Mouse (Mus musculus) G1E (cell line): ENCODE measurements around the gene Dll4. TPM values are rescaled to one million over a fixed set of nuclear protein-coding genes. Genes with fewer than 3 reads are reported as not detected.

Source experiments
- ATAC-seq: 2 replicates; pipeline ENCODE4 v1.8.0; 2016; ENCODE audit warnings: mild to moderate bottlenecking; ENCODE audit not compliant: insufficient number of reproducible peaks, poor library complexity, low FRiP score, severe bottlenecking; ENCODE audit errors: extremely low read depth
- DNase-seq: peaks from one replicate; pipeline ENCODE4 v3.0.0; 2012; ENCODE audit warnings: low spot score
- H3K27me3 ChIP-seq: 2 replicates; pipeline ENCODE4 v1.6.1; 2012; ENCODE audit warnings: mild to moderate bottlenecking, low read length, inconsistent platforms; ENCODE audit not compliant: insufficient read depth
- H3K36me3 ChIP-seq: replicated peaks from 2 replicates; pipeline ENCODE3; 2012; ENCODE audit warnings: mild to moderate bottlenecking, inconsistent platforms
- H3K4me1 ChIP-seq: 2 replicates; pipeline ENCODE4 v1.6.1; 2012; ENCODE audit warnings: low read depth, low read length, inconsistent platforms, mixed read lengths; ENCODE audit not compliant: insufficient read depth
- H3K4me3 ChIP-seq: 2 replicates; pipeline ENCODE4 v1.5.1; 2012; ENCODE audit warnings: low read depth, mild to moderate bottlenecking, inconsistent platforms, low read length, moderate library complexity, mixed read lengths
- H3K9me3 ChIP-seq: replicated peaks from 2 replicates; pipeline ENCODE4 v1.6.1; 2012; ENCODE audit warnings: inconsistent platforms
- CTCF ChIP-seq: IDR thresholded peaks from 2 replicates; pipeline ENCODE4 v1.5.1; 2012; ENCODE audit warnings: low read depth, low read length, inconsistent platforms, mixed read lengths
- GATA1 ChIP-seq: IDR thresholded peaks from 2 replicates; pipeline ENCODE4 v1.6.1; 2012; ENCODE audit warnings: borderline replicate concordance, low read length, inconsistent platforms, mixed read lengths
- GATA2 ChIP-seq: IDR thresholded peaks from 2 replicates; pipeline ENCODE4 v1.6.1; 2012; ENCODE audit warnings: low read depth, low read length, inconsistent platforms, borderline replicate concordance
- POLR2AphosphoS5 ChIP-seq: IDR thresholded peaks from 2 replicates; pipeline ENCODE4 v1.6.1; 2012; ENCODE audit warnings: low read depth, low read length, inconsistent platforms; ENCODE audit not compliant: insufficient replicate concordance
- TAL1 ChIP-seq: conservative IDR thresholded peaks from 2 replicates; pipeline ENCODE4 v1.6.1; 2012; ENCODE audit warnings: low read depth, low read length, inconsistent platforms, mixed read lengths
- polyA plus RNA-seq: library from polyadenylated mRNA; stranded (reverse); fragments of >175 nt; gene quantifications from 2 replicates; pipeline ENCODE4 v1.2.3, GENCODE M21; 2012
- total RNA-seq, 2 experiments: library from RNA; stranded (forward) in 1 of 2; stranded (reverse) in 1 of 2; fragments of 200-1000 nt in 1 of 2; fragments of >200 nt in 1 of 2; fragmentation: Nextera tagmentation in 1 of 2; gene quantifications; 2 replicates each; pipeline ENCODE4 v1.2.3; 2014 to 2017

Gene Dll4
- total and polyA plus RNA-seq, 3 experiments = 0.09 to 0.33 (median 0.23) TPM

DNA sequence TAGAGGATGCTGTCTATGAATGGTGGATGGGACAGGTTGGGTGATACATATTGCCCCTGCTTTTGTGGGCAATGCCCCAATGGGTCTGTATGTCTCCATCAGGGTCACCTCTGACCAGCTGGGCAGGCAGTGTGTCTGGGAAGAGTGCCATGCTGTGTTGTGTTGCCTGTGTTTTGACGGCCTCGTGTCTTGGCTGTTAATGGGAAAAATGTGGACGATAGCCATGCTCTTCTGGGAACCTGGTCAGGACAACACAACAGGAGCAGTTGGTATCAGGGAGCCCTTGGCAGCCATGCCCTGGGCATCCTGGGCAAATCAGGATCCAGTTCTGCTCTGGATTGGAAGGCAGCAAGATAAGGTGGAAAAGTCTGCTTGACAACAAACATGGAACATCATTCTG lies 29.5 kb downstream of the Dll4 start:
- Histone ChIP-seq H3K9me3 (no peaks in the 10 kb centered on the region; the same call in 1 of the 2 replicates), H3K4me3 (no peak overlapping the region; the same call in 1 of the 2 replicates), H3K27me3 (peaks cover 44% of the 10 kb centered on the region), H3K36me3 (no peaks in the 10 kb centered on the region), H3K4me1 (peaks cover 20% of the 10 kb centered on the region)
- TF ChIP-seq TAL1 (no peak; the same call in 1 of the 2 replicates), CTCF (no peak), GATA2 (no peak), GATA1 (no peak), POLR2AphosphoS5 (no peak)
- DNase-seq = no peak
- ATAC-seq = no peak

DNA sequence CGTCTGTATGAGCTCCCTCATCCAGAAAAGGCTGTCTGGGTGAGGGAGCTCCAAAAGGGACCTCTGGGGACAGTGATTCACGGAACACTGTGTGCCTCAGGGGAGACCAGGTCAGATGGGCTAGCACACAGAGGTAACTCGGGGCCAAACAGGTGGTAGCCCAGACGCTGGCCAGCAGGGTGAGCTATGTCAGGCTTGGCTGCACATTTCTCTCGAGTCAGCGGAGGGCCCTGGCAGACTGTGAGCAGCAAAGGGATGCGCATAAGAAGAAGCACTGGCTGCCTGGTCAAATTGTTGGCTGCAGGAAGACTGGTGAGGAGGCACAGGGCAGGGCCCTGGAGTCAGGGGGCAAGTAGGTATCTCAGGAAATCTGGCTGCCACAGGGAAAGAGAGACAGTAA lies 30.1 kb downstream of the Dll4 start:
- ATAC-seq (no peak), DNase-seq (no peak)
- no peak overlapping the region for H3K4me3 ChIP-seq
- H3K27me3 ChIP-seq = peaks cover 38% of the 10 kb centered on the region
- H3K4me1 ChIP-seq = peaks cover 25% of the 10 kb centered on the region
- TF ChIP-seq GATA1 (no peak), POLR2AphosphoS5 (no peak), CTCF (no peak), GATA2 (no peak), TAL1 (no peak)
- no peaks in the 10 kb centered on the region for H3K36me3 ChIP-seq
- no peaks in the 10 kb centered on the region; the same call in 1 of the 2 replicates for H3K9me3 ChIP-seq

DNA sequence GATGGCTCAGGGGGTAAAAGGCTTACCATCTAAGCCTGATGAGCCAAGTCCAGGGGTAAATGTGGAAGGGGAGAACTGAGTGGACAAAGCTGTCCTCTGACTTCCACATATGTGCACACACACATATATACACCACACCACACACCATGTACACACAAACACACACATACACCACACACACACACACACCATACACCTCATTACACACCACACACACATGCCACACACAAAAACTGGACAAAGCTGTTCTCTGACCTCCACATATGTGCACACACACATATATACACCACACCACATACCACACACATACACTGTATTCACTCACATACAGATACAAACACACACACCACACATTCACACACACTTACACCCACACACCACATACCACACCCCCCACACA lies 30.7 kb downstream of the Dll4 start:
- peaks cover 31% of the 10 kb centered on the region for H3K4me1 ChIP-seq
- no peak overlapping the region for H3K4me3 ChIP-seq
- ATAC-seq (no peak), DNase-seq (no peak)
- no peak for TF ChIP-seq POLR2AphosphoS5
- no peak for TF ChIP-seq GATA1
- TF ChIP-seq CTCF = no peak
- no peak for TF ChIP-seq TAL1
- TF ChIP-seq GATA2 = no peak
- H3K36me3 ChIP-seq = no peaks in the 10 kb centered on the region
- no peaks in the 10 kb centered on the region; the same call in none of the 2 replicates for H3K9me3 ChIP-seq
- H3K27me3 ChIP-seq = peaks cover 32% of the 10 kb centered on the region

DNA sequence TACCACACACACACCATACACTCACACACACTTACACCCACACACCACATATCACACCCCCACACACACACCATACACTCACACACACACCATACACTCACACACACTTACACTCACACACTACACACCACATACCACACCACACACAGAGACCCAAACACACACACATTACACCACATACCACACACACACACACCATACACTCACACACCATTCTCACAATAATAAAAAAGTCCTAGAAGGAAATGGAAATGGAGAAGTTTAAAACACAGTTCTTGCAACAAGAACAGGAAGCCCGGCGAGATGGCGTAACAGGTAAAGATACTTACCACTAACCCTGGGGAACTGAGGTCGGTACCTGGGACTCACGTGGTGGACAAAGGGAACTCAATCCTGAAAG lies 31.2 kb downstream of the Dll4 start:
- H3K4me1 ChIP-seq = peaks cover 32% of the 10 kb centered on the region
- H3K4me3 ChIP-seq = no peak overlapping the region
- H3K9me3 ChIP-seq = peaks cover 5% of the 10 kb centered on the region
- peaks cover 27% of the 10 kb centered on the region for H3K27me3 ChIP-seq
- TF ChIP-seq CTCF (no peak), GATA1 (no peak)
- ATAC-seq = no peak
- peaks cover 4% of the 10 kb centered on the region for H3K36me3 ChIP-seq
- DNase-seq = no peak

DNA sequence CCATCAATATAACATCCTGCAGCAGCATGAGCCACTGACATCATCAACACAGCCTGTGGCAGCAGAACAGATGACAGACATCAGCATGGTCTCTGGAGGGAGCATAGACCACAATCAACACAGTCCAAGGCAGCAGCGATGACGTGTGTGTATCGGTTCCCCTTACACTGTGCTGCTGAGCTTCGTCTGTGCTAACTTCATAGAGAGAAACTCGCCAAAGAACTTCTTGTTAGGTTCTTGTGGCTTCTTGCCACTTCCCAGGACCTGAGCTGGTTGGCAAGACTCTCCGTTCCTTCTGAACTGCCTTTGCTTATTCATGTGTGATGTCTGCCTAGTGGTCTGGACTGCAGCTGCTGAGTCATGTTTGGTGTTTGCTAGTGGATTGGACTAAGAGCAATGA lies 32.7 kb downstream of the Dll4 start:
- H3K27me3 ChIP-seq = peaks cover 14% of the 10 kb centered on the region
- ATAC-seq (peak; percentile 29), DNase-seq (no peak)
- H3K9me3 ChIP-seq = peaks cover 9% of the 10 kb centered on the region
- H3K4me3 ChIP-seq = peak overlapping the region; percentile 51
- TF ChIP-seq POLR2AphosphoS5 (no peak), GATA1 (no peak), TAL1 (no peak), GATA2 (no peak), CTCF (no peak)
- peaks cover 16% of the 10 kb centered on the region for H3K36me3 ChIP-seq
- peaks cover 39% of the 10 kb centered on the region for H3K4me1 ChIP-seq

DNA sequence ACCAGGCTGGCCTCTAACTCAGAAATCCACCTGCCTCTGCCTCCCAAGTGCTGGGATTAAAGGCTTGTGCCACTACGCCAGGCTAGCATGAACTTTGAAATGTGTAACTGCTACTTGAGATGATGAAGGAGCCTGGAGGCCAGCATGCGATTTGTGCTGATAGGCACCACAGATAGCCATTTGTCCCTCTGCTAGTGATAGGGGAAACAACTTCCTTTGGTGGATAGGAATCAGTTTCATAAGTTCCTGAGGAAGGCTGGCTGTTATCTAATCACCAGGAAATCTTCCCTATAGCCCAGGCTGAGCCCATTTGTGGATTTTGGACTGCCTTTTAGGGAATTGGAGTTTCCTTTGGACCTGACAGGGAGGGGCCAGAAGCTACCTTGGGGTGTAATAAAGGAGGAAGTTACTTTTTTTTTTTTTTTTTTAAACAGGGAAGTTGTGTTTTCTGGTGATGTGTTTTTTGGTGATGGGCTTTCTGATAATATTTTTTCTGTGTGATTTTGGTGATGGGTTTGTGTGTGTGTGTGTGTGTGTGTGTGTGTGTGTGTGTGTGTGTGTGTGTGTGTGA lies 34.2 kb downstream of the Dll4 start:
- Histone ChIP-seq H3K36me3 (peaks cover 30% of the 10 kb centered on the region), H3K4me3 (no peak overlapping the region; the same call in 1 of the 2 replicates), H3K9me3 (peaks cover 9% of the 10 kb centered on the region), H3K4me1 (peaks cover 50% of the 10 kb centered on the region), H3K27me3 (peaks cover 7% of the 10 kb centered on the region; the same call in 1 of the 2 replicates)
- TF ChIP-seq GATA2 = no peak
- TF ChIP-seq TAL1 = no peak
- TF ChIP-seq POLR2AphosphoS5 = no peak
- TF ChIP-seq GATA1 = no peak
- TF ChIP-seq CTCF = no peak
- DNase-seq = no peak
- 0 out of 2 replicates have a peak, but pooled peaks have one; percentile 26 for ATAC-seq

DNA sequence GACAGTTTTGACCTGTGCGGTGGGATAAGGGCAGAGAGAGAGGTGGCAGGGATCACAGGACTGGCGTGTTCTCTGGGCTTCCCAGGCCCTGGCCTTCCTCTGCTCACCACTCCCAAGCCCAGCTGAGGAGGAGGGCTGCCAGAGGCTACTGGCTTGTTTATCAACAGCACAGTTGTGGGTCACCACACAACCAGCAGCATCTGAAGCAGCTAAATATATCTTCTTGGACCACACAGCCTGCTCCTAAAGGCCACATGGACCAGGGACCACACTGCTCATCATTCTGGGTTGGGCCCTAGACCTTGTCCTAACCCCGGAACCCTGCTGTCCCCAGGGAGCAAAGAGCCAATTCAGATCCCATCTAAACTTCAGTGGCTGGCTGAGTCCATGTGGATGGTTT lies 39.4 kb downstream of the Dll4 start:
- Histone ChIP-seq H3K4me1 (peaks cover 30% of the 10 kb centered on the region), H3K36me3 (peaks cover 75% of the 10 kb centered on the region), H3K27me3 (no peaks in the 10 kb centered on the region), H3K4me3 (no peak overlapping the region), H3K9me3 (peaks cover 9% of the 10 kb centered on the region)
- DNase-seq = no peak
- TF ChIP-seq CTCF = no peak
- TF ChIP-seq GATA1 = no peak
- TF ChIP-seq TAL1 = no peak
- no peak for TF ChIP-seq GATA2
- no peak for TF ChIP-seq POLR2AphosphoS5
- no peak for ATAC-seq
